Mouse (Mus musculus) mouse embryonic stem cell (cell line): ENCODE measurements around the gene Slc25a22.

Experiments
- in situ Hi-C, 2 experiments: fragments of 300-500 bp; cut with MboI; formaldehyde crosslinking; loops; 1 replicate in 1 of 2; 3 replicates in 1 of 2; pipeline ENCODE4 v1.14.3; 2019 to 2020; ENCODE audit warnings: low sequenced_read_pairs in 2 of 2, low pct_unique_long_range_greater_than_20kb in 1 of 2, mixed read lengths in 1 of 2; ENCODE audit not compliant: unreplicated experiment in 1 of 2

Gene Slc25a22

DNA sequence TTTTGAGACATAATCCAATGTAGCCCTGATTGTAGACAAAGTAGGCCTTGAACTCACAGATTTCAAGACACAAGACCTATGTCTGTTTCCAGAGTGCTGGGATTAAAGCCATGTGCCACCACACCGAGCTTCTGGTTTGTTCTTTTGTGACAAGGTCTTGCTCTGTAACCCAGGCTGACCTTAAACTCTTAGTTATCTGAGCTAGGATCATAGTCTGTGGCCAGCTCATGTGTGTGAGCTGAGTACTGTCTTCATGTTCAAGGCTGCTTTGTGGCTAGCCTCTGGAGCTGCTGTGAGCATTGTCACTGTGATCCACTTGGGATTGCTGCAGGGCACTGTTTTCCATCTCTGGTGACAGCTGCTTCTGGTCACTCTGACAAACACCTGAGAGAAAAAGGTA lies 42.3 kb downstream of the Slc25a22 start:
- in situ Hi-C loops, result no loop called here

DNA sequence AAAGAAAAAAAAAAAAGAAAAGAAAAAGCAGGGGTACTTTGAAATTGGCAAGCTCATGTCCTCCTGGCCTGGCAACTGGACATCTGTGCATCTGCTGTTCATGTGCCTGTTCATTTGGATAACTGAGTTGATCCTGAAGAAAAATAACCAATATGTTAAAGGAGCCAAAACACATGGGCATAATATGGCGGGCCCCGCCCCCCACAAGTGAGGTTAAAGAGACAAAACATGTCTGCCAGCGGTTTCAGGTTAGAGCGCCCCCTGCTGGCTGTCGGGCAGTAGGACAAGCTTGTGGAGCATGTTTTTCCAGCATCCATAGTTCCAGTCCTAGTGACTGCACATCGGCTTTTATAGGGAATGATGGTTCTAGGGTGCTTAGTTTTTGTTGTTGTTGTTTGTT lies 42.9 kb downstream of the Slc25a22 start:
- in situ Hi-C loops, result no loop called here

DNA sequence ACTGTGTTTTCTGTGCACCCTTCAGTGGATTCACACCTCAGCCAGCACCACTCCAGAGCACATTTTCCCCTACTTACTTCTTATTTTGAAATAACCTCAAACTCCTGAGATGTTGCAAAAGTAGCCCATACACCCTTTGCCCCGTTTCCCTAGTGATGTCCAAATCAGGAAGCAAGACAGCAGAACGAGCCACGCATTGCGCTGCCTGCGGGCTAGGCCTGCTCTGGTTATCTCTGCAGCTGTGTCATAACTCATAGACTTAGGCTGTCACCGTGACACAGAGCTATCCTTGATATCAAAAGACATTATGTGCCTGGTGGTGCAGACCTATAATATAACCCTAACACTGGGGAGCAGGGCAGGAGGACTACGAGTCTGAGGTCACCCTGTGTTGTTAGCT lies 43.5 kb downstream of the Slc25a22 start:
- in situ Hi-C loops, result no loop called here

DNA sequence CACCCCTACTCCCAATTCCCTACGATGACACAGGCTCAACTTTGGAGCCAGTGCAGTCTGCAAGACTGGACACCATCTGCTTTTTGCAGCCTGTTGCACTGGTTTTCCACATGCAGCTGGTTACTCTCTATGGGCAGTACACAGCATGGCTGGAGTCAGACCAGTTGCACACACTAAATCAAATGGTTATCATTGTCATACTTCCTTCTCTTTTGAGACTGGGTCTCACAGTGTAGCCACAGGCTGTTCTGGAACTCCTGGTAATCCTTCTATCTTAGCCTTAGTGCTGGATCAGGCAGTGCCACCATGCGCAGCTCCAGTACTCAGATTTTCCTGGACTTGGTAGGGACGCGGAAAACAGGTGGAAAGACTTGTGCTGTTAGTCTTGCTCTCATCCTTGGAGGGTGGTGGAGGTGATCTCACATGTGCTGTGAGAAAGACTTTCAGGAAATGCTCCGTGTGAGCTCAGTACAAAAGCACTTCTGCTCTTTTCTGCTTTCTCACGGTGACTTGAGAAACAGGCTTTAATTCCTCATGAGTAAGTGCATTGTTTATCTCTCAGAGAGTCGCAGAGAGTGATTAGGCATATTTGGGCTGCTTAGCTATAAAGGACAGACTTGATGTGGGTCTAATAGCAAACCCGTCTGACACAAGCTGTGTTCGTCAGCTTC lies 45.0 kb downstream of the Slc25a22 start:
- in situ Hi-C loops, result no loop called here

DNA sequence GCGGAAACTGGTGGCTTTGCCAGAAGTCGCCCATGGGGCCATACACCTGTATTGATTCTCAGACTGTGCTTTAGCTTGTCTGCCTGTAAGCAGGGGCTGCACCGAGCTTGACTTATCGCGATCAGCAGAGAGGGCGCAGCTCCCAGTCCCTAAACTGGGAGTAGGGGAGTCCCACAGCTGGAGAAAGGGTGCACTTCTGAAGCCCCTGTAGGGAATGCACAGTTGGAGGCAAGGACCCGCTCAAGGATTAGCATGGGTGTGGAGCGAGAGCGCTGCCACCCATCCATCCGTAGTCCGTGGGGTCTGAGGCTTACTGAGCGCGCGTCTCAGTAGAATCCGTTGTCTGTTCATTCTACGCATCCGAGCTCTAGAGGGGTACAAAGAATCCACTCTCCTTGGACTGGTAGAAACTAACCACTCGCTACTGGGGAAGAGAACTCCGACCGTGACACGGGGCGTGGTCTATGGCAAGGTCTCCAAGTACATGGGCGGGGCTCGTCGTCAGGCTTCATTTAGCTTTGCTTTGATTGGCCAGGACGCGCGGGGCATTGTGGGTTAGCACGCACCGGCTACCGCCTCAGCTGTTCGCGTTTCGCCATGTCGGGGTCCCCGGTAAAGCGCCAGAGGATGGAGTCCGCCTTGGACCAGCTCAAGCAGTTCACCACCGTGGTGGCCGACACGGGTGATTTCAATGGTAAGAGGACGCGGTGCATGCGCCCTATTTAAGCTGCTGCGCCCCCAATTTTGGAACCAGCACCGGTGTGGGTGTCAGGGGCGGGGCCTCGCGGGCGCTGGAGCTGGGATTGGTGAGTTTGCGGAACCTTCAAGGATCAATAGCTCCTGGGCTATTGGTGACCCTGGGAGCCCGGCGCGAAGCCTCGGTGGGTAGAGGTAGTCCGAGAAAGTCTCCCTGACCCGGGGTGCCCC lies 45.8 kb downstream of the Slc25a22 start, which contains the start of gene Taldo1:
TSS of gene Taldo1 (plus strand) at position 575 of the 927 bp plus-strand sequence.
- in situ Hi-C loops, result no loop called here

DNA sequence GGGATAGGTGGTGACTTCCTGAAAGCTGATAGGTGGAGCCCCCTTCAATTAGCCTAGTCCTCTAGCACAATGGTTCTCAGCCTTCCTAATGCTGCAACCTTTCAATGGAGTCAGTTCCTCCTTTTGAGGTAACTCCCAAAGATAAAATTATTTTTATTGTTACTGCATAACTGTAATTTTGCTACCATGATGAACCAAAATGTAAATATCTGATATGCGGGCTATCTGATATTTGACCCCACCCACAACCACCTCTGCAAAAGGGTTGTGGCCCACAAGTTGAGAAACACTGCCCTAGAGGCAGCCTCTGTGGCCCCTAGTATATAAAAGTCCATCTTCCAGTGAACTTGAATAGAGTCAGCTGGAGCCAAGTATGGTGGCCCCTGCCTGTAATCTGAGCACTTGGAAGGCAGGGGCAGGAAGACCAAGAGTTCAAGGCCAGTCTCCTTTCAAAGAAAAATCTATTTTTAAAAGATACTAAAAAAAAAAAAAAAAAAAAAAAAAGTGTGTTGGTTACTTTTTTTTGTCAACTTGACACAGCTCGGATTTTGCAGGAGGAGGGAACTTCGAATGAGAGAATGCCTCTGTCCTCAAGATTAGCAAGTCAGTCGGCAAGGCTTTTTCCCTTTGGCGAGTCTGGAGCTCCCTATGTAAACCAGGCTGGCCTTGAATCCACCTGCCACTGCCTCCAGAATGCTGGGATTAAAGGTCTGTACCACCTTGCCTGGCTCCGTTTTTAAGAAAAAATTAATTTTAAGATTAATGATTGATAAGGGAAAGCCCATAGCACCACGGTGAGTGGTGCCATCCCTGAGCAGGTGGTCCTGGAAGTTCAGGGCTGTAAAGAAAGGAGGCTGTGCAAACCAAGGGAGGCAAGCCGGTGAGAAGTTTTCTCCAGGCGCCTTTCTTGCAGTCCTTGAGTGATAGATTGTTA lies 47.1 kb downstream of the Slc25a22 start:
- in situ Hi-C loops, result no loop called here

DNA sequence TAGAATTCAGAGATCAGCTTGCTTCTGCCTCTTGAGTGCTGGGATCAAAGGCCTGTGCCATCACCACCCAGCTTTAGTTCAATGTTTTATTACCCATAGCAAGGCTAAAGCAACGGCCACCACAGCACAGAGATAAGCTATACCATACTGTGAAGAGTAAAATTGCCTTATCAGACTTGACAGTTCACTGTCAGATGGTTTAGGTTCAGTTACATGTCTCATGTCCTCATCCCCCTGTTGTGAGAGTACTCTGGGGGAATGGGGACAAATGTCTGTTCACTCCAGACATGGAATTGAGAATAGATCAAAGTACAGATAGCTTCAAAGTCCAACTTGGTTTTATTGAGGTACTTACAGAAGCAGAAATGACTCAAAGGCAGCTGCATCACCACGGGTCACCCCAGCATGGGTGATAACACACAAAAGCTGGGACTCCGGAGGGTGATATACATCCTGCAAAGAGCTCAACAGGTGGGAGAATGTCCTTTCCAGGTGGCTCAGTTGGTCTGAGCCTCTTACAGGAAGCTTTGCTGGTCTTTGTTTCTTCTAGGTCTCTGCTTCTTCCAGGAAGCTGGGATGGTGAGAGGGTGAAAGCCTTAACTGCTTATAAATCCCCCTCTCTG lies 49.1 kb downstream of the Slc25a22 start:
- in situ Hi-C loops, result no loop called here

DNA sequence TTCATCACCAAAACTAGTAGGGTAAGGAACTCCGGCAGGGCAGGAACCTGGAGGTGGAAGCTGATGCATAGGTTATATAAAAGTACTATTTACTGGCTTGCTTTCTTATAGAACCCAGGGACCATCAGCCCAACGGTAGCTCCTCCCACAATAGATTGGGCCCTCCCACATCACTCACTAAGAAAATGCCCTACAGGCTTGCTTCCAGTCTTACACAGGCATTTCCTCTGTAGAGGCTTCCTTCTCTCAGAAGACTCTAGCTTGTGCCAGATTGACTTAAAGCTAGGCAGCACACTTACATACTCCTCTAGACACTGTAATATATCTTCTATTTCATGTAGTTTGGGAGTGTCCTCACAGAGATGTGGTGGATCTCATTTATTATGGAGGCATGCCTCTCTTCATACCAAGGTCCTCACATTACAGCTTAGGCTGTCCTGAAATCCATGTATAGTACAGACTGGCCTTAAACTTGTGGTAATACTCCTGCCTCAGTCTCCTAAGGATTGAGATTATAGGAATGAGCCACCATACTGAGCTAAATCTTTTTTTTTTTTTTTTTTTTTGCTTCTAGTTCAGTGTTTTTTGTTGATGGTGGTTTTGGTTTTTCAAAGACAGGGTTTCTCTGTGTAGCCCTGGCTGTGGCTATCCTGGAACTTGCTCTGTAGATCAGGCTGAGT lies 49.7 kb downstream of the Slc25a22 start:
- in situ Hi-C loops, result no loop called here

DNA sequence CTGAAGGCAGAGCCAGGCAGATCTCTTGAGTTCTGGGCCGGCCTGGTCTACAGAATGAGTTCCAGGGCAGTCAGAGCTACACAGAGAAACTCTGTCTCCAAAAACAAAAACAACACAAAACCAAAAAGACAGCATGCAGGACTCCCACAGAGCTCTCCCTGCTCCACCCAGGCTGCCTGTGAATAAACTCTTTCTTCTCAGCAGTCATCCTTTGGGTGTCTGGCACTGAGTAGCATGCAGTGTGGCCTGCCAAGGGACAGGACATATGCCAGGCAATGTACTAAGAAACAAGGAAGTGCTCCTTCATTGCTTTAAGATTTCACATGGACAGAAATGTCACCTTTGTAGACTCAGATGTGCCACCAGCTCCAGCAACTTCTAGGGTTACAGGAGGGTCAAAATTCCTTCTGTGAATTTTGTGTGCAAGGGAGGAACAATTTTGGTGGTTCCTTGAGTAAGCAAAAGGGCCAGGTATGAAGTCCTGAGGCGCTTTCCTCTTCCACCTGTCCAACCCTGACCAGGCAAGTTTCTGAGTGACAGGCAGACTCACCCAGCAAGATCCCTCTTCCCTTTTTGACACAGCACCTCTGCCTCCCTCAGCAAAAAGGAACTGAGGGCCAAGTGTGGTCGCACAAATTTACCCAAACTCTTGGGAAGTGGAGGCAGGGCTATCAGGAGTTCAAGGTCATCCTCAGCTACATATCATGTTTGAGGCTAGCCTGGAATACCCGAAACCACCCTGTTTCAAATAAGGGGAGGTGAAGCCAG lies 56.4 kb downstream of the Slc25a22 start:
- in situ Hi-C loops, result no loop called here
